Mouse (Mus musculus) CH12.LX (cell line): ENCODE measurements around the gene Exoc6. TPM values are rescaled to one million over a fixed set of nuclear protein-coding genes. Genes with fewer than 3 reads are reported as not detected.

Experiments used
- DNase-seq: peaks from one replicate; pipeline ENCODE4 v3.0.0-alpha.2; 2013; ENCODE audit errors: extremely low read depth
- H3K27ac ChIP-seq: 2 replicates; pipeline ENCODE4 v1.5.1; 2012; ENCODE audit warnings: low read depth, mild to moderate bottlenecking, control low read depth, moderate library complexity; ENCODE audit not compliant: insufficient read depth
- H3K27me3 ChIP-seq: replicated peaks from 2 replicates; pipeline ENCODE3; 2012; ENCODE audit warnings: inconsistent platforms
- H3K36me3 ChIP-seq, 2 experiments: replicated peaks in 1 of 2; 2 replicates each; pipeline versions ENCODE3 to v1.6.1; 2012; ENCODE audit warnings: inconsistent platforms in 1 of 2, low read length in 1 of 2, mild to moderate bottlenecking in 1 of 2, mixed read lengths in 1 of 2, moderate library complexity in 1 of 2; ENCODE audit not compliant: control insufficient read depth in 1 of 2, insufficient read depth in 1 of 2
- H3K4me1 ChIP-seq, 2 experiments: 2 replicates each; pipeline ENCODE4 v1.6.1; 2012; ENCODE audit warnings: inconsistent platforms in 1 of 2, moderate library complexity in 1 of 2; ENCODE audit not compliant: insufficient read depth in 2 of 2, control insufficient read depth in 1 of 2
- H3K4me2 ChIP-seq: 2 replicates; pipeline ENCODE4 v1.6.1; 2012; ENCODE audit warnings: low read depth, mild to moderate bottlenecking, control low read depth; ENCODE audit not compliant: poor library complexity, insufficient read depth, severe bottlenecking
- H3K4me3 ChIP-seq, 3 experiments: fragments of 150-350 bp in 1 of 3; sonication (generic) in 1 of 3; replicated peaks in 1 of 3; 2 replicates each; pipeline versions ENCODE3 to v1.5.1; 2011 to 2012; ENCODE audit warnings: low read depth in 2 of 3, low read length in 2 of 3, mild to moderate bottlenecking in 2 of 3, moderate library complexity in 2 of 3, control low read depth in 1 of 3, improper control_type of control experiment in 1 of 3, inconsistent platforms in 1 of 3, mixed read lengths in 1 of 3; ENCODE audit not compliant: poor library complexity in 1 of 3
- H3K79me2 ChIP-seq: replicated peaks from 2 replicates; pipeline ENCODE4 v1.6.1; 2012; ENCODE audit warnings: mild to moderate bottlenecking, moderate library complexity; ENCODE audit not compliant: control insufficient read depth, poor library complexity, insufficient read depth, severe bottlenecking; ENCODE audit errors: extremely low read depth
- H3K9ac ChIP-seq: 2 replicates; pipeline ENCODE4 v1.6.1; 2012; ENCODE audit warnings: low read depth, mild to moderate bottlenecking, control low read depth, moderate library complexity; ENCODE audit not compliant: insufficient read depth
- H3K9me3 ChIP-seq: replicated peaks from 2 replicates; pipeline ENCODE3; 2012; ENCODE audit warnings: low read length, inconsistent platforms, mixed read lengths
- CHD1 ChIP-seq: IDR thresholded peaks from 2 replicates; pipeline ENCODE4 v1.6.1; 2012; ENCODE audit warnings: low read depth, low read length, improper control_type of control experiment, inconsistent platforms
- CTCF ChIP-seq, 2 experiments: IDR thresholded peaks in 1 of 2; conservative IDR thresholded peaks in 1 of 2; 2 replicates each; pipeline ENCODE4 v1.5.1; 2011 to 2012; ENCODE audit warnings: low read depth in 2 of 2, low read length in 2 of 2, improper control_type of control experiment in 1 of 2, inconsistent platforms in 1 of 2, mild to moderate bottlenecking in 1 of 2, moderate library complexity in 1 of 2
- E2F4 ChIP-seq: IDR thresholded peaks from 2 replicates; pipeline ENCODE4 v1.6.1; 2011; ENCODE audit warnings: low read depth, low read length, improper control_type of control experiment; ENCODE audit not compliant: insufficient replicate concordance
- ELF1 ChIP-seq: IDR thresholded peaks from 2 replicates; pipeline ENCODE4 v1.6.1; 2014; ENCODE audit warnings: low read depth, mild to moderate bottlenecking, inconsistent platforms, low read length, improper control_type of control experiment
- EP300 ChIP-seq: IDR thresholded peaks from 2 replicates; pipeline ENCODE4 v1.6.1; 2011; ENCODE audit warnings: low read length, improper control_type of control experiment
- ETS1 ChIP-seq: conservative IDR thresholded peaks from 2 replicates; pipeline ENCODE4 v1.6.1; 2012; ENCODE audit warnings: low read depth, mild to moderate bottlenecking, inconsistent platforms, low read length, improper control_type of control experiment, moderate library complexity
- HCFC1 ChIP-seq: IDR thresholded peaks from 2 replicates; pipeline ENCODE4 v1.6.1; 2012; ENCODE audit warnings: low read depth, mild to moderate bottlenecking, inconsistent platforms, low read length, improper control_type of control experiment
- JUND ChIP-seq: conservative IDR thresholded peaks from 2 replicates; pipeline ENCODE4 v1.6.1; 2011; ENCODE audit warnings: low read depth, low read length, improper control_type of control experiment
- MAX ChIP-seq: IDR thresholded peaks from 2 replicates; pipeline ENCODE4 v1.6.1; 2011; ENCODE audit warnings: low read length, improper control_type of control experiment
- MAZ ChIP-seq: IDR thresholded peaks from 2 replicates; pipeline ENCODE4 v1.6.1; 2012; ENCODE audit warnings: low read depth, mild to moderate bottlenecking, inconsistent platforms, low read length, improper control_type of control experiment, moderate library complexity
- MEF2A ChIP-seq: IDR thresholded peaks from 2 replicates; pipeline ENCODE4 v1.6.1; 2014; ENCODE audit warnings: low read depth, mild to moderate bottlenecking, inconsistent platforms, low read length, improper control_type of control experiment, borderline replicate concordance
- MXI1 ChIP-seq: IDR thresholded peaks from 2 replicates; pipeline ENCODE4 v1.6.1; 2011; ENCODE audit warnings: mild to moderate bottlenecking, low read depth, low read length, improper control_type of control experiment
- MYC ChIP-seq: IDR thresholded peaks from 2 replicates; pipeline ENCODE4 v1.6.1; 2011; ENCODE audit warnings: low read depth, mild to moderate bottlenecking, improper control_type of control experiment, low read length
- NRF1 ChIP-seq: IDR thresholded peaks from 2 replicates; pipeline ENCODE4 v1.6.1; 2014; ENCODE audit warnings: low read depth, mild to moderate bottlenecking, inconsistent platforms, low read length, improper control_type of control experiment, moderate library complexity
- PAX5 ChIP-seq: IDR thresholded peaks from 2 replicates; pipeline ENCODE4 v1.6.1; 2012; ENCODE audit warnings: low read length, inconsistent platforms, mixed read lengths
- SIN3A ChIP-seq: IDR thresholded peaks from 2 replicates; pipeline ENCODE4 v1.6.1; 2012; ENCODE audit warnings: low read length, improper control_type of control experiment, inconsistent platforms
- SMC3 ChIP-seq: IDR thresholded peaks from 2 replicates; pipeline ENCODE4 v1.6.1; 2011; ENCODE audit warnings: low read depth, low read length, improper control_type of control experiment
- TCF12 ChIP-seq: IDR thresholded peaks from 2 replicates; pipeline ENCODE4 v1.6.1; 2014; ENCODE audit warnings: low read depth, mild to moderate bottlenecking, inconsistent platforms, low read length, improper control_type of control experiment
- UBTF ChIP-seq: IDR thresholded peaks from 2 replicates; pipeline ENCODE4 v1.6.1; 2012; ENCODE audit warnings: low read depth, mild to moderate bottlenecking, inconsistent platforms, low read length, improper control_type of control experiment, moderate library complexity
- USF1 ChIP-seq: IDR thresholded peaks from 2 replicates; pipeline ENCODE4 v1.6.1; 2014; ENCODE audit warnings: low read depth, mild to moderate bottlenecking, inconsistent platforms, low read length, improper control_type of control experiment
- ZC3H11A ChIP-seq: IDR thresholded peaks from 2 replicates; pipeline ENCODE4 v1.6.1; 2012; ENCODE audit warnings: low read depth, mild to moderate bottlenecking, inconsistent platforms, low read length, improper control_type of control experiment
- ZKSCAN1 ChIP-seq: IDR thresholded peaks from 2 replicates; pipeline ENCODE4 v1.6.1; 2012; ENCODE audit warnings: low read depth, inconsistent platforms, low read length, improper control_type of control experiment, borderline replicate concordance
- ZNF384 ChIP-seq: IDR thresholded peaks from 2 replicates; pipeline ENCODE4 v1.6.1; 2012; ENCODE audit warnings: low read depth, low read length, improper control_type of control experiment, inconsistent platforms
- dilution Hi-C: fragments of 300-500 bp; cut with MboI; formaldehyde crosslinking; loops from 2 replicates; pipeline ENCODE4 v1.14.3; 2020; ENCODE audit warnings: low sequenced_read_pairs; ENCODE audit not compliant: extremely low pct_unique_long_range_greater_than_20kb, extremely low pct_ligation_motif_present
- in situ Hi-C: fragments of 300-500 bp; cut with MboI; formaldehyde crosslinking; loops from 3 replicates; pipeline ENCODE4 v1.14.3; 2019; ENCODE audit warnings: low sequenced_read_pairs, low pct_ligation_motif_present, low pct_unique_long_range_greater_than_20kb, mixed read lengths
- polyA plus RNA-seq: library from polyadenylated mRNA; unstranded; fragments of >175 nt; gene quantifications from 2 replicates; pipeline ENCODE4 v1.2.1, GENCODE M21; 2012; ENCODE audit warnings: low read depth; ENCODE audit not compliant: insufficient read length
- total RNA-seq, 2 experiments: library from RNA; depleted of rRNA; stranded (reverse); fragments of 300-350 nt in 1 of 2; fragments of >200 nt in 1 of 2; gene quantifications; 2 replicates each; pipeline ENCODE4 v1.2.3; 2012 to 2014

Gene Exoc6
- total and polyA plus RNA-seq, 3 experiments = 8.0 to 18.5 (median 12.1) TPM

- TF ChIP-seq ZC3H11A = no peak
- TF ChIP-seq UBTF = no peak
- TF ChIP-seq E2F4 = no peak
- TF ChIP-seq ELF1 = no peak
Observed at GRCm38 (mm10) chr19:37647994-37648393, 97.8 kb downstream of the Exoc6 start (continued).

- H3K27me3 ChIP-seq = no peaks in the 10 kb centered on the region
- no peak overlapping the region for H3K4me3 ChIP-seq
- TF ChIP-seq CHD1 (no peak), ETS1 (no peak), SIN3A (no peak), ZKSCAN1 (no peak), USF1 (no peak), MEF2A (no peak), CTCF (conservative IDR thresholded peaks at IDR 0.05 in 1 of 2, IDR thresholded peaks at IDR 0.05 in 1 of 2; ENCODE audit: low read depth in 2 of 2, low read length in 2 of 2) (no peak), PAX5 (no peak), ELF1 (no peak), TCF12 (no peak), SMC3 (no peak), JUND (no peak), MAZ (no peak), NRF1 (no peak), HCFC1 (no peak)
- dilution Hi-C loops = no loop called here
- H3K4me2 ChIP-seq = no peak overlapping the region
- DNase-seq = no peak
- H3K9ac ChIP-seq = no peak overlapping the region
- H3K27ac ChIP-seq = no peak overlapping the region
- peaks cover 0 to 5% of the 10 kb centered on the region in 2 experiments; a peak in 1 of 4 replicates for H3K4me1 ChIP-seq
- no peaks in the 10 kb centered on the region for H3K79me2 ChIP-seq
- no peaks in the 10 kb centered on the region for H3K9me3 ChIP-seq
- in situ Hi-C loops = no loop called here
- H3K36me3 ChIP-seq = peaks cover 0 to 7% of the 10 kb centered on the region in 2 experiments
Observed at GRCm38 (mm10) chr19:37650526-37650925, 100.3 kb downstream of the Exoc6 start.

- no peak for DNase-seq
- Histone ChIP-seq H3K27me3 (no peaks in the 10 kb centered on the region), H3K9me3 (no peaks in the 10 kb centered on the region), H3K27ac (no peak overlapping the region), H3K9ac (no peak overlapping the region), H3K79me2 (no peaks in the 10 kb centered on the region), H3K4me1 (peaks cover 0 to 5% of the 10 kb centered on the region in 2 experiments; a peak in 1 of 4 replicates), H3K4me3 (no peak overlapping the region), H3K36me3 (peaks cover 0 to 7% of the 10 kb centered on the region in 2 experiments), H3K4me2 (no peak overlapping the region)
- dilution Hi-C loops = no loop called here
- in situ Hi-C loops = no loop called here
- no peak for TF ChIP-seq HCFC1
- no peak for TF ChIP-seq CTCF (conservative IDR thresholded peaks at IDR 0.05 in 1 of 2, IDR thresholded peaks at IDR 0.05 in 1 of 2; ENCODE audit: low read depth in 2 of 2, low read length in 2 of 2)
- no peak for TF ChIP-seq MXI1
- TF ChIP-seq ZNF384 = no peak
- no peak for TF ChIP-seq ZC3H11A
- TF ChIP-seq ZKSCAN1 = no peak
- TF ChIP-seq EP300 = no peak
- TF ChIP-seq MAX = no peak
- no peak for TF ChIP-seq UBTF
- TF ChIP-seq MYC = no peak
- TF ChIP-seq SIN3A = no peak
Observed at GRCm38 (mm10) chr19:37654012-37654411, 103.8 kb downstream of the Exoc6 start.
